Mouse (Mus musculus): Measurements from ENCODE around the gene Dut. TPM values are rescaled to one million over a fixed set of nuclear protein-coding genes. Genes with fewer than 3 reads are reported as not detected.
A peak's percentile ranks its signal among the peaks of the same experiment; 100 is the strongest.

The Dut gene
- polyA plus RNA-seq, 1 experiment from 2014 or later, result 114 TPM

GRCm38 (mm10) chr2:125303764-125304384 lies 56.9 kb downstream of the Dut start:
- DNase-seq (ENCODE audit: low read depth, low spot score) (peak; percentile 50), ATAC-seq (peak; percentile 38)
- ChIA-PET CTCF (interaction anchor here (0.7 to 0.9 kb wide), 2 partner anchors 14 to 36 kb away, joined by 3 to 4 read pairs; no protein-coding TSS in a partner anchor), POLR2A (interaction anchor here (0.6 to 1.1 kb wide), 2 partner anchors 43 to 274 kb away, joined by 3 read pairs; no protein-coding TSS in a partner anchor)
- in situ Hi-C loops (cut with MboI; ENCODE audit: low pct_unique_long_range_greater_than_20kb), result no loop called here
- no peaks in the 10 kb centered on the region for H3K27me3 ChIP-seq
- TF ChIP-seq CTCF (IDR thresholded peaks at IDR 0.05), result peak; percentile 50

DNA sequence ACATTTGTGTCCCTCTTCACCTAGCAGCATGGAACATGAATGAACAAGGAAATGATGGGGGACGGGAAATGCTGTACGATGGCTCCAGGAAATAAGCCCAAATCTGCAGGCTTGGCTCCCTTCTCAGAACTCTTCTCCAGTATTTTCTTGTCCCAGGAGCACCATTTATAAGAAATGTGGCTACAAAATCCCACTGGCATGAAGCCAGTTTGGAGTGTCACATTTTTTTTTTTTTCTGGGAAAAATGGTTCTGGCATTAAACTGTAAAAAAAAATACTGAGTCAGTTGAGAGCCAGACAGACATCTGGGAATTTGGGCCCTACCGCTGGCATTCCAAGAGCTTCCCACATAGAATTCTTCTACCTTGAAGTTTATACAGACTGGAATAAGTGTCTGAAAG lies 57.8 kb downstream of the Dut start:
- in situ Hi-C loops (cut with MboI; ENCODE audit: low pct_unique_long_range_greater_than_20kb), result no loop called here
- ATAC-seq, result no peak
- TF ChIP-seq CTCF (IDR thresholded peaks at IDR 0.05), result no peak
- DNase-seq (ENCODE audit: low read depth, low spot score), result no peak
- ChIA-PET POLR2A (interaction anchor here (1.1 kb wide), 1 partner anchor 44 kb away, joined by 3 read pairs; no protein-coding TSS in a partner anchor), CTCF (interaction anchor here (0.7 to 0.9 kb wide), 2 partner anchors 15 to 37 kb away, joined by 3 to 4 read pairs; no protein-coding TSS in a partner anchor)
- no peaks in the 10 kb centered on the region for H3K27me3 ChIP-seq

DNA sequence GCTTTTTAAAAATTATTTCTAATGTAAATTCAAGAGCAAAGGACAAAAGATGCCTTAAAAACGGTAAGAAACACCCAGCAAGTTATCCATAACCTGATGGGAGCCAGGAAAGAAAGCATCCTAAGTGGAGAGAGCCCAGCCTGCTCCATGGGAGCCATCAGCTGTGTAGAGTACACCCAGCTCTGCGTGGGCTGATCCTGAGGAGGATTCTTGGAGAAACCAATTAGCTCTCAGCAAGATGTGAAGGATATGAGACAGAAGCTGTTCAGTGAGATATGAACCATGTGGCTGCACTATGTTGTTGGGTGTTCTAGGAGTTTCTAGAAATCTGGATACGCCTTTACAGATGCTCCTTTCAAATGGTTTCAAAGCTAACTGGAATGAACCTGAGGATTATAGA lies 58.7 kb downstream of the Dut start:
- ChIA-PET POLR2A (no interaction called here), CTCF (no interaction called here)
- in situ Hi-C loops (cut with MboI; ENCODE audit: low pct_unique_long_range_greater_than_20kb), result no loop called here
- no peaks in the 10 kb centered on the region for H3K27me3 ChIP-seq
- DNase-seq (ENCODE audit: low read depth, low spot score) (no peak), ATAC-seq (no peak)
- TF ChIP-seq CTCF (IDR thresholded peaks at IDR 0.05), result no peak

Other genes with a start within 250 kb of the Dut start
- gene Slc24a5, start 179.1 kb upstream of the Dut start, polyA plus RNA-seq (2021), result 1.3 TPM
- gene Myef2, start 123.5 kb upstream of the Dut start, polyA plus RNA-seq (2021), result 134 TPM
- not detected for gene Ctxn2, start 110.5 kb upstream of the Dut start, polyA plus RNA-seq (2021)
- gene Slc12a1, start 94.7 kb upstream of the Dut start, polyA plus RNA-seq (2021), result 0.09 TPM

Data from Patski (cell line).